Mouse (Mus musculus) embryonic fibroblast, embryonic 13.5 days (primary cell): Measurements from ENCODE around the gene Dnajb7.

Experiments used
- CTCF ChIP-seq: IDR thresholded peaks from 2 replicates; pipeline ENCODE4 v1.5.1; 2011; ENCODE audit warnings: mild to moderate bottlenecking, control low read depth, low read length, moderate library complexity, borderline replicate concordance; ENCODE audit not compliant: insufficient read depth
- POLR2A ChIP-seq: IDR thresholded peaks from 2 replicates; pipeline ENCODE4 v1.6.1; 2011; ENCODE audit warnings: low read depth, mild to moderate bottlenecking, control low read depth, low read length, moderate library complexity

DNA sequence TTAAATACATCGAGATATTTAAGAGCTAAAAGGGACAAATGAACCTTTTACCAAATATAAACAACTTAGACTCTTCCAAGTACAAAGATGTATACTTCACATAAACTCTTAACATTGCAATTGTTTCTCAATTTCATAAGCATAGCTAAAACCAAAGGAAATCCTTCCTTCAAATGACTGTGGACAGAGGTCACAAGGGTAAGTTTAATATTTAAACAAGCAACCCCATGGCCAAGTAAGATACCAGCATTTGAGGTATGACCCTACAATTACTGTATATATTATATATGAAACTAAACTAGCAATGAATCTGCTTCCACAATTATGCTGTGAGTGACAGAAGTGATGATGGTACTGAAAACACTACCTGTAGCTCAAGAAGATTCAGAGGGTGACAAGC, 43.8 kb downstream of the Dnajb7 start:
- no peak for TF ChIP-seq CTCF
- no peak for TF ChIP-seq POLR2A
